Mouse (Mus musculus): ENCODE measurements around the gene Nudt22. TPM values are rescaled to one million over a fixed set of nuclear protein-coding genes. Genes with fewer than 3 reads are reported as not detected.

Gene Nudt22
- polyA plus RNA-seq, 1 experiment from 2014 or later: 15.3 TPM

- H3K27ac ChIP-seq (ENCODE audit: low read length): peak overlapping the region; percentile 71; the same call in 1 of the 2 replicates
- no peak overlapping the region for H3K4me2 ChIP-seq (replicated peaks; ENCODE audit: low read depth, low read length)
- no peaks in the 10 kb centered on the region for H3K27me3 ChIP-seq (ENCODE audit: control insufficient read depth, insufficient read depth, low read length)
- no peaks in the 10 kb centered on the region for H3K4me1 ChIP-seq (ENCODE audit: control insufficient read depth, insufficient read depth, low read length)
- no peak overlapping the region for H3K4me3 ChIP-seq (ENCODE audit: low read depth, low read length)
- H3K36me3 ChIP-seq (ENCODE audit: control insufficient read depth, insufficient read depth, low read length): no peaks in the 10 kb centered on the region
- ATAC-seq (ENCODE audit: insufficient number of reproducible peaks, insufficient read depth, low FRiP score, low read depth): no peak
- no peak overlapping the region for H3K9ac ChIP-seq (replicated peaks; ENCODE audit: low read depth, low read length)
- no peaks in the 10 kb centered on the region for H3K9me3 ChIP-seq (ENCODE audit: control insufficient read depth, low read depth, low read length)
- 72% methylated on average over 9 of the region's 9 CpGs for WGBS
Observed at GRCm38 (mm10) chr19:7006892-7007593, 11.1 kb upstream of the Nudt22 start.

GRCm38 (mm10) chr19:6999360-7000063 lies 3.6 kb upstream of the Nudt22 start:
- H3K27me3 ChIP-seq (ENCODE audit: control insufficient read depth, insufficient read depth, low read length): no peaks in the 10 kb centered on the region
- H3K27ac ChIP-seq (ENCODE audit: low read length): no peak overlapping the region
- no peak overlapping the region for H3K4me3 ChIP-seq (ENCODE audit: low read depth, low read length)
- no peak for ATAC-seq (ENCODE audit: insufficient number of reproducible peaks, insufficient read depth, low FRiP score, low read depth)
- H3K4me1 ChIP-seq (ENCODE audit: control insufficient read depth, insufficient read depth, low read length): peaks cover 15% of the 10 kb centered on the region
- H3K4me2 ChIP-seq (replicated peaks; ENCODE audit: low read depth, low read length): no peak overlapping the region
- H3K9ac ChIP-seq (replicated peaks; ENCODE audit: low read depth, low read length): no peak overlapping the region
- no peaks in the 10 kb centered on the region for H3K9me3 ChIP-seq (ENCODE audit: control insufficient read depth, low read depth, low read length)
- 94% methylated on average over 19 of the region's 19 CpGs for WGBS
- H3K36me3 ChIP-seq (ENCODE audit: control insufficient read depth, insufficient read depth, low read length): no peaks in the 10 kb centered on the region; the same call in 1 of the 2 replicates

- H3K27ac ChIP-seq (ENCODE audit: low read length): no peak overlapping the region
- H3K36me3 ChIP-seq (ENCODE audit: control insufficient read depth, insufficient read depth, low read length): no peaks in the 10 kb centered on the region; the same call in 1 of the 2 replicates
- 77% methylated on average over 9 of the region's 9 CpGs for WGBS
- H3K27me3 ChIP-seq (ENCODE audit: control insufficient read depth, insufficient read depth, low read length): no peaks in the 10 kb centered on the region
- no peak for ATAC-seq (ENCODE audit: insufficient number of reproducible peaks, insufficient read depth, low FRiP score, low read depth)
- no peak overlapping the region for H3K4me3 ChIP-seq (ENCODE audit: low read depth, low read length)
- H3K9me3 ChIP-seq (ENCODE audit: control insufficient read depth, low read depth, low read length): no peaks in the 10 kb centered on the region
- H3K4me2 ChIP-seq (replicated peaks; ENCODE audit: low read depth, low read length): no peak overlapping the region
- H3K9ac ChIP-seq (replicated peaks; ENCODE audit: low read depth, low read length): no peak overlapping the region
- H3K4me1 ChIP-seq (ENCODE audit: control insufficient read depth, insufficient read depth, low read length): peaks cover 19% of the 10 kb centered on the region
Observed at GRCm38 (mm10) chr19:6997721-6998290, 1.9 kb upstream of the Nudt22 start.

- no peaks in the 10 kb centered on the region; the same call in 1 of the 2 replicates for H3K36me3 ChIP-seq (ENCODE audit: control insufficient read depth, insufficient read depth, low read length)
- peak overlapping the region; percentile 42 for H3K9ac ChIP-seq (replicated peaks; ENCODE audit: low read depth, low read length)
- peaks cover 24% of the 10 kb centered on the region for H3K4me1 ChIP-seq (ENCODE audit: control insufficient read depth, insufficient read depth, low read length)
- no peak for ATAC-seq (ENCODE audit: insufficient number of reproducible peaks, insufficient read depth, low FRiP score, low read depth)
- peak overlapping the region; percentile 57 for H3K4me3 ChIP-seq (ENCODE audit: low read depth, low read length)
- peak overlapping the region; percentile 86 for H3K4me2 ChIP-seq (replicated peaks; ENCODE audit: low read depth, low read length)
- WGBS: 47% methylated on average over 21 of the region's 21 CpGs
- no peaks in the 10 kb centered on the region for H3K9me3 ChIP-seq (ENCODE audit: control insufficient read depth, low read depth, low read length)
- H3K27ac ChIP-seq (ENCODE audit: low read length): no peak overlapping the region; the same call in 1 of the 2 replicates
- no peaks in the 10 kb centered on the region for H3K27me3 ChIP-seq (ENCODE audit: control insufficient read depth, insufficient read depth, low read length)
Observed at GRCm38 (mm10) chr19:6995255-6995991, 494 bp downstream of the Nudt22 start.

- Histone ChIP-seq H3K4me3 (ENCODE audit: low read depth, low read length) (no peak overlapping the region), H3K9ac (replicated peaks; ENCODE audit: low read depth, low read length) (0 out of 2 replicates have a peak overlapping the region, but pooled peaks have one; percentile 42), H3K27me3 (ENCODE audit: control insufficient read depth, insufficient read depth, low read length) (no peaks in the 10 kb centered on the region), H3K4me1 (ENCODE audit: control insufficient read depth, insufficient read depth, low read length) (peaks cover 24% of the 10 kb centered on the region), H3K36me3 (ENCODE audit: control insufficient read depth, insufficient read depth, low read length) (no peaks in the 10 kb centered on the region), H3K9me3 (ENCODE audit: control insufficient read depth, low read depth, low read length) (no peaks in the 10 kb centered on the region), H3K4me2 (replicated peaks; ENCODE audit: low read depth, low read length) (no peak overlapping the region), H3K27ac (ENCODE audit: low read length) (no peak overlapping the region)
- 82% methylated on average over 8 of the region's 8 CpGs for WGBS
- ATAC-seq (ENCODE audit: insufficient number of reproducible peaks, insufficient read depth, low FRiP score, low read depth): no peak
Observed at GRCm38 (mm10) chr19:6994489-6994888, 1.4 kb downstream of the Nudt22 start.

- WGBS: 77% methylated on average over 8 of the region's 8 CpGs
- Histone ChIP-seq H3K27me3 (ENCODE audit: control insufficient read depth, insufficient read depth, low read length) (no peaks in the 10 kb centered on the region), H3K27ac (ENCODE audit: low read length) (no peak overlapping the region), H3K4me3 (ENCODE audit: low read depth, low read length) (no peak overlapping the region), H3K9me3 (ENCODE audit: control insufficient read depth, low read depth, low read length) (no peaks in the 10 kb centered on the region), H3K36me3 (ENCODE audit: control insufficient read depth, insufficient read depth, low read length) (no peaks in the 10 kb centered on the region), H3K4me1 (ENCODE audit: control insufficient read depth, insufficient read depth, low read length) (peaks cover 24% of the 10 kb centered on the region), H3K4me2 (replicated peaks; ENCODE audit: low read depth, low read length) (no peak overlapping the region), H3K9ac (replicated peaks; ENCODE audit: low read depth, low read length) (no peak overlapping the region)
- ATAC-seq (ENCODE audit: insufficient number of reproducible peaks, insufficient read depth, low FRiP score, low read depth): no peak
Observed at GRCm38 (mm10) chr19:6994002-6994401, 1.9 kb downstream of the Nudt22 start.

- peak overlapping the region; percentile 40 for H3K9ac ChIP-seq (replicated peaks; ENCODE audit: low read depth, low read length)
- H3K36me3 ChIP-seq (ENCODE audit: control insufficient read depth, insufficient read depth, low read length): no peaks in the 10 kb centered on the region
- H3K4me2 ChIP-seq (replicated peaks; ENCODE audit: low read depth, low read length): peak overlapping the region; percentile 92
- ATAC-seq (ENCODE audit: insufficient number of reproducible peaks, insufficient read depth, low FRiP score, low read depth): no peak
- 57% methylated on average over 14 of the region's 14 CpGs for WGBS
- H3K4me3 ChIP-seq (ENCODE audit: low read depth, low read length): peak overlapping the region; percentile 48
- H3K27me3 ChIP-seq (ENCODE audit: control insufficient read depth, insufficient read depth, low read length): no peaks in the 10 kb centered on the region
- H3K4me1 ChIP-seq (ENCODE audit: control insufficient read depth, insufficient read depth, low read length): peaks cover 25% of the 10 kb centered on the region
- no peaks in the 10 kb centered on the region for H3K9me3 ChIP-seq (ENCODE audit: control insufficient read depth, low read depth, low read length)
- H3K27ac ChIP-seq (ENCODE audit: low read length): no peak overlapping the region
Observed at GRCm38 (mm10) chr19:6993011-6993770, 2.7 kb downstream of the Nudt22 start.
